Comparison of ENCODE assay signal across 9 mouse cellular contexts in genomic region chr17:90999667-91000154, GRCm38 (mm10).
DNase-seq lines count a peak whose midpoint lies in the region; ATAC-seq and TF ChIP-seq lines count a peak whose summit lies in the region.
"Had no signal": no experiment of that assay in that cellular context is flagged by ENCODE, and none has a peak within 500 bp of the region (broad histone marks: within the 10 kb centered on the region; RNA-seq: fewer than 3 reads in every experiment).

No protein-coding gene starts in this region.

- ATAC-seq in hindbrain, embryonic 14.5 days (ENCODE audit: low FRiP score), result peak; percentile 31; the same call in 1 of the 2 replicates
- ATAC-seq in hindbrain, embryonic 11.5 days (ENCODE audit: low FRiP score), result no peak

- no peaks in the 10 kb centered on the region for H3K9me3 ChIP-seq in hindbrain, embryonic 14.5 days (ENCODE audit: control insufficient read depth, low read length)
- no peaks in the 10 kb centered on the region for H3K9me3 ChIP-seq in hindbrain, embryonic 11.5 days (ENCODE audit: control insufficient read depth, low read length)

- H3K27me3 ChIP-seq in hindbrain, embryonic 14.5 days (ENCODE audit: control insufficient read depth, insufficient read depth, low read length), result no peaks in the 10 kb centered on the region
- H3K27me3 ChIP-seq in hindbrain, embryonic 11.5 days (ENCODE audit: control insufficient read depth, insufficient read depth, low read length), result no peaks in the 10 kb centered on the region
- H3K27me3 ChIP-seq in cerebellum, adult 2 months (ENCODE audit: control insufficient read depth, insufficient read depth, low read length), result no peaks in the 10 kb centered on the region

- H3K4me1 ChIP-seq in hindbrain, embryonic 14.5 days (replicated peaks; ENCODE audit: control insufficient read depth, insufficient read depth, low read length), result peaks cover 6% of the 10 kb centered on the region
- no peaks in the 10 kb centered on the region for H3K4me1 ChIP-seq in hindbrain, embryonic 11.5 days (replicated peaks; ENCODE audit: control insufficient read depth, insufficient read depth, low read length)
- peaks cover 17% of the 10 kb centered on the region; the same call in 1 of the 2 replicates for H3K4me1 ChIP-seq in cerebellum, adult 2 months (ENCODE audit: control insufficient read depth, insufficient read depth, low read length)

- H3K4me3 ChIP-seq in hindbrain, embryonic 14.5 days (replicated peaks; ENCODE audit: low read length), result no peak overlapping the region
- no peak overlapping the region for H3K4me3 ChIP-seq in hindbrain, embryonic 11.5 days (ENCODE audit: low read depth, low read length)
- no peak overlapping the region for H3K4me3 ChIP-seq in cerebellum, adult 2 months (replicated peaks; ENCODE audit: insufficient read depth, low read depth, low read length)

- H3K4me2 ChIP-seq in hindbrain, embryonic 14.5 days (replicated peaks), result no peak overlapping the region
- H3K4me2 ChIP-seq in hindbrain, embryonic 11.5 days (replicated peaks; ENCODE audit: low read depth, low read length), result no peak overlapping the region

- WGBS in hindbrain, embryonic 14.5 days, result 46% methylated on average over 4 of the region's 4 CpGs
- 57% methylated on average over 4 of the region's 4 CpGs for WGBS in hindbrain, embryonic 11.5 days
- WGBS in cerebellum, adult 2 months, result 7% methylated on average over 4 of the region's 4 CpGs

- H3K36me3 ChIP-seq in hindbrain, embryonic 14.5 days (replicated peaks; ENCODE audit: control insufficient read depth, insufficient read depth), result no peaks in the 10 kb centered on the region
- H3K36me3 ChIP-seq in hindbrain, embryonic 11.5 days (ENCODE audit: control insufficient read depth, insufficient read depth, low read length), result no peaks in the 10 kb centered on the region

- no peak for TF ChIP-seq POLR2A in cerebellum, adult 2 months (IDR thresholded peaks at IDR 0.05; ENCODE audit: borderline replicate concordance, insufficient read depth, low read length)

- no peak for TF ChIP-seq CTCF in cerebellum, adult 2 months (IDR thresholded peaks at IDR 0.05; ENCODE audit: borderline replicate concordance, insufficient read depth, low read depth, low read length)

- DNase-seq in hindbrain, embryonic 14.5 days (ENCODE audit: low spot score), result no peak
- no peak for DNase-seq in hindbrain, embryonic 11.5 days (ENCODE audit: low spot score)
- peak; percentile 69 to 90 for DNase-seq in cerebellum, adult 2 months
- peak; percentile 3 for DNase-seq in gastrocnemius, postnatal 14 days
- peak; percentile 27 to 29 for DNase-seq in left cerebral cortex, postnatal 36 days (ENCODE audit: low spot score in 2 of 2)
- DNase-seq in embryo, embryonic 10.5 days (ENCODE audit: low spot score), result no peak
- DNase-seq in c-Kit-positive CD71-positive TER-119-positive erythroid progenitor cells, embryonic 14.5 days (ENCODE audit: low spot score), result no peak
- DNase-seq in thymus, adult 18-20 months, result no peak

- no peak overlapping the region for H3K27ac ChIP-seq in hindbrain, embryonic 14.5 days
- H3K27ac ChIP-seq in hindbrain, embryonic 11.5 days (ENCODE audit: low read depth, low read length), result no peak overlapping the region
- H3K27ac ChIP-seq in cerebellum, adult 2 months (ENCODE audit: insufficient read depth, low read length), result peak overlapping the region; percentile 60
- H3K27ac ChIP-seq: kidney, postnatal 0 days had no signal

- intact Hi-C loops in gastrocnemius, postnatal 14 days (cut with DNase I; ENCODE audit: low total_unique reads), result no loop called here
- intact Hi-C loops in left cerebral cortex, postnatal 36 days (cut with DNase I), result no loop called here

- no peak overlapping the region for H3K9ac ChIP-seq in hindbrain, embryonic 14.5 days
- no peak overlapping the region for H3K9ac ChIP-seq in hindbrain, embryonic 11.5 days (ENCODE audit: low read depth, low read length)

Comparison
In these comparisons a context has a peak if more than half of its experiments do, and no peak if none do; other contexts are left out.
1. DNase-seq: peak in cerebellum, adult 2 months (2 of 2), gastrocnemius, postnatal 14 days (single experiment) and left cerebral cortex, postnatal 36 days (2 of 2); none in hindbrain, embryonic 14.5 days (single experiment), hindbrain, embryonic 11.5 days (single experiment), embryo, embryonic 10.5 days (single experiment), c-Kit-positive CD71-positive TER-119-positive erythroid progenitor cells, embryonic 14.5 days (single experiment) and thymus, adult 18-20 months (0 of 2).